Mouse (Mus musculus): ENCODE data around the gene Nuf2.

Nuf2 gene

GRCm38 (mm10) chr1:169530876-169531701, at the start of gene Nuf2:
Gene Nuf2, minus strand, starts transcription at chr1:169531464.
- DNase-seq (ENCODE audit: low read depth in 2 of 2, low spot score in 2 of 2): peak; percentile 98

GRCm38 (mm10) chr1:169579572-169579971, 48.3 kb upstream of the Nuf2 start:
- DNase-seq (ENCODE audit: low read depth in 2 of 2, low spot score in 2 of 2): no peak

GRCm38 (mm10) chr1:169574136-169574535, 42.9 kb upstream of the Nuf2 start:
- DNase-seq (ENCODE audit: low read depth in 2 of 2, low spot score in 2 of 2): no peak

GRCm38 (mm10) chr1:169555621-169556020, 24.4 kb upstream of the Nuf2 start:
- DNase-seq (ENCODE audit: low read depth in 2 of 2, low spot score in 2 of 2): no peak

GRCm38 (mm10) chr1:169555019-169555418, 23.8 kb upstream of the Nuf2 start:
- DNase-seq (ENCODE audit: low read depth in 2 of 2, low spot score in 2 of 2): no peak

- DNase-seq (ENCODE audit: low read depth in 2 of 2, low spot score in 2 of 2): no peak
These were observed 22.2 kb upstream of the Nuf2 start for GRCm38 (mm10) chr1:169553446-169553845.

GRCm38 (mm10) chr1:169540415-169540814, 9.2 kb upstream of the Nuf2 start:
- DNase-seq (ENCODE audit: low read depth in 2 of 2, low spot score in 2 of 2): no peak

- peak; percentile 33 to 62 for DNase-seq (ENCODE audit: low read depth in 2 of 2, low spot score in 2 of 2)
These were observed 655 bp upstream of the Nuf2 start for GRCm38 (mm10) chr1:169531702-169532535.

- DNase-seq (ENCODE audit: low read depth in 2 of 2, low spot score in 2 of 2): no peak
These were observed 1.2 kb downstream of the Nuf2 start for GRCm38 (mm10) chr1:169529996-169530518.

- DNase-seq (ENCODE audit: low read depth in 2 of 2, low spot score in 2 of 2): no peak
These were observed 5.1 kb downstream of the Nuf2 start for GRCm38 (mm10) chr1:169526006-169526680.

GRCm38 (mm10) chr1:169519337-169519736, 11.9 kb downstream of the Nuf2 start:
- no peak for DNase-seq (ENCODE audit: low read depth in 2 of 2, low spot score in 2 of 2)

- peak in 1 of 2 experiments; percentile 2 for DNase-seq (ENCODE audit: low read depth in 2 of 2, low spot score in 2 of 2)
These were observed 13.3 kb downstream of the Nuf2 start for GRCm38 (mm10) chr1:169517899-169518517.

- no peak for DNase-seq (ENCODE audit: low read depth in 2 of 2, low spot score in 2 of 2)
These were observed 13.8 kb downstream of the Nuf2 start for GRCm38 (mm10) chr1:169517376-169517892.

GRCm38 (mm10) chr1:169506354-169506753, 24.9 kb downstream of the Nuf2 start:
- no peak for DNase-seq (ENCODE audit: low read depth in 2 of 2, low spot score in 2 of 2)

- no peak for DNase-seq (ENCODE audit: low read depth in 2 of 2, low spot score in 2 of 2)
These were observed 28.4 kb downstream of the Nuf2 start for GRCm38 (mm10) chr1:169502876-169503275.

GRCm38 (mm10) chr1:169495621-169496020, 35.6 kb downstream of the Nuf2 start:
- DNase-seq (ENCODE audit: low read depth in 2 of 2, low spot score in 2 of 2): no peak

- no peak for DNase-seq (ENCODE audit: low read depth in 2 of 2, low spot score in 2 of 2)
These were observed 39.7 kb downstream of the Nuf2 start for GRCm38 (mm10) chr1:169491561-169491960.

GRCm38 (mm10) chr1:169485408-169485885, 45.8 kb downstream of the Nuf2 start:
- DNase-seq (ENCODE audit: low read depth in 2 of 2, low spot score in 2 of 2): no peak

GRCm38 (mm10) chr1:169484565-169484964, 46.7 kb downstream of the Nuf2 start:
- no peak for DNase-seq (ENCODE audit: low read depth in 2 of 2, low spot score in 2 of 2)

GRCm38 (mm10) chr1:169482596-169483335, 48.5 kb downstream of the Nuf2 start:
- DNase-seq (ENCODE audit: low read depth in 2 of 2, low spot score in 2 of 2): no peak
